Mouse (Mus musculus): ENCODE results near the gene Txndc2. TPM values are rescaled to one million over a fixed set of nuclear protein-coding genes. Genes with fewer than 3 reads are reported as not detected.

The Txndc2 gene
- polyA plus RNA-seq, 1 experiment from 2014 or later, result 0.12 TPM

- under 1% methylated on average over 85 of the region's 85 CpGs for WGBS
- DNase-seq (peak; percentile 100), ATAC-seq (ENCODE audit: low FRiP score, low TSS enrichment) (peak; percentile 92)
- no peaks in the 10 kb centered on the region for H3K9me3 ChIP-seq (ENCODE audit: control insufficient read depth, low read length)
- H3K4me3 ChIP-seq (replicated peaks; ENCODE audit: low read depth, low read length), result peak within 1 kb of the TSS; percentile 95
- peak within 1 kb of the TSS; percentile 99 for H3K27ac ChIP-seq (replicated peaks; ENCODE audit: low read depth, low read length)
- H3K4me1 ChIP-seq (ENCODE audit: control insufficient read depth, insufficient read depth, low read length), result peaks cover 28% of the 10 kb centered on the region
- H3K9ac ChIP-seq (replicated peaks; ENCODE audit: low read length), result peak within 1 kb of the TSS; percentile 95
- no peaks in the 10 kb centered on the region for H3K36me3 ChIP-seq (ENCODE audit: control insufficient read depth, insufficient read depth, low read length)
- H3K27me3 ChIP-seq (ENCODE audit: control insufficient read depth, insufficient read depth, low read length), result no peaks in the 10 kb centered on the region
- H3K4me2 ChIP-seq (ENCODE audit: low read length), result peak within 1 kb of the TSS; percentile 74
Observed at GRCm38 (mm10) chr17:65613463-65614412, 28.2 kb downstream of the Txndc2 start, which contains the start of gene Vapa. Gene Vapa, minus strand, starts transcription at chr17:65613555.

GRCm38 (mm10) chr17:65613142-65613462, 28.9 kb downstream of the Txndc2 start:
- Histone ChIP-seq H3K9me3 (ENCODE audit: control insufficient read depth, low read length) (no peaks in the 10 kb centered on the region), H3K9ac (replicated peaks; ENCODE audit: low read length) (peak overlapping the region; percentile 95), H3K27ac (replicated peaks; ENCODE audit: low read depth, low read length) (peak overlapping the region; percentile 99), H3K27me3 (ENCODE audit: control insufficient read depth, insufficient read depth, low read length) (no peaks in the 10 kb centered on the region), H3K4me2 (ENCODE audit: low read length) (peak overlapping the region; percentile 74), H3K4me1 (ENCODE audit: control insufficient read depth, insufficient read depth, low read length) (peaks cover 34% of the 10 kb centered on the region), H3K4me3 (replicated peaks; ENCODE audit: low read depth, low read length) (peak overlapping the region; percentile 95), H3K36me3 (ENCODE audit: control insufficient read depth, insufficient read depth, low read length) (no peaks in the 10 kb centered on the region)
- under 1% methylated on average over 31 of the region's 42 CpGs for WGBS
- DNase-seq, result no peak
- ATAC-seq (ENCODE audit: low FRiP score, low TSS enrichment), result peak; percentile 75

GRCm38 (mm10) chr17:65612391-65613141, 29.4 kb downstream of the Txndc2 start:
- H3K9ac ChIP-seq (replicated peaks; ENCODE audit: low read length), result peak overlapping the region; percentile 95
- H3K4me1 ChIP-seq (ENCODE audit: control insufficient read depth, insufficient read depth, low read length), result peaks cover 39% of the 10 kb centered on the region
- no peaks in the 10 kb centered on the region for H3K27me3 ChIP-seq (ENCODE audit: control insufficient read depth, insufficient read depth, low read length)
- under 1% methylated on average over 76 of the region's 91 CpGs for WGBS
- no peaks in the 10 kb centered on the region for H3K36me3 ChIP-seq (ENCODE audit: control insufficient read depth, insufficient read depth, low read length)
- H3K4me3 ChIP-seq (replicated peaks; ENCODE audit: low read depth, low read length), result peak overlapping the region; percentile 95
- H3K27ac ChIP-seq (replicated peaks; ENCODE audit: low read depth, low read length), result peak overlapping the region; percentile 99
- peak; percentile 67 for ATAC-seq (ENCODE audit: low FRiP score, low TSS enrichment)
- peak overlapping the region; percentile 74 for H3K4me2 ChIP-seq (ENCODE audit: low read length)
- no peaks in the 10 kb centered on the region for H3K9me3 ChIP-seq (ENCODE audit: control insufficient read depth, low read length)
- peak; percentile 72 for DNase-seq

GRCm38 (mm10) chr17:65611721-65612120, 30.2 kb downstream of the Txndc2 start:
- Histone ChIP-seq H3K4me2 (ENCODE audit: low read length) (peak overlapping the region; percentile 74), H3K4me1 (ENCODE audit: control insufficient read depth, insufficient read depth, low read length) (peaks cover 39% of the 10 kb centered on the region), H3K9me3 (ENCODE audit: control insufficient read depth, low read length) (no peaks in the 10 kb centered on the region), H3K36me3 (ENCODE audit: control insufficient read depth, insufficient read depth, low read length) (no peaks in the 10 kb centered on the region), H3K9ac (replicated peaks; ENCODE audit: low read length) (peak overlapping the region; percentile 95), H3K4me3 (replicated peaks; ENCODE audit: low read depth, low read length) (peak overlapping the region; percentile 95), H3K27ac (replicated peaks; ENCODE audit: low read depth, low read length) (no peak overlapping the region), H3K27me3 (ENCODE audit: control insufficient read depth, insufficient read depth, low read length) (no peaks in the 10 kb centered on the region)
- ATAC-seq (ENCODE audit: low FRiP score, low TSS enrichment) (no peak), DNase-seq (no peak)
- 9% methylated on average over 4 of the region's 4 CpGs for WGBS

GRCm38 (mm10) chr17:65608743-65609142, 33.2 kb downstream of the Txndc2 start:
- Histone ChIP-seq H3K27ac (replicated peaks; ENCODE audit: low read depth, low read length) (no peak overlapping the region), H3K27me3 (ENCODE audit: control insufficient read depth, insufficient read depth, low read length) (no peaks in the 10 kb centered on the region), H3K36me3 (ENCODE audit: control insufficient read depth, insufficient read depth, low read length) (no peaks in the 10 kb centered on the region), H3K4me1 (ENCODE audit: control insufficient read depth, insufficient read depth, low read length) (peaks cover 42% of the 10 kb centered on the region), H3K4me3 (replicated peaks; ENCODE audit: low read depth, low read length) (no peak overlapping the region), H3K9ac (replicated peaks; ENCODE audit: low read length) (no peak overlapping the region), H3K4me2 (ENCODE audit: low read length) (no peak overlapping the region), H3K9me3 (ENCODE audit: control insufficient read depth, low read length) (no peaks in the 10 kb centered on the region)
- ATAC-seq (ENCODE audit: low FRiP score, low TSS enrichment) (no peak), DNase-seq (no peak)
- WGBS, result 70% methylated on average over 5 of the region's 5 CpGs

GRCm38 (mm10) chr17:65608312-65608687, 33.7 kb downstream of the Txndc2 start:
- WGBS, result 79% methylated on average over 2 of the region's 2 CpGs
- H3K4me1 ChIP-seq (ENCODE audit: control insufficient read depth, insufficient read depth, low read length), result peaks cover 42% of the 10 kb centered on the region
- ATAC-seq (ENCODE audit: low FRiP score, low TSS enrichment) (no peak), DNase-seq (no peak)
- H3K9ac ChIP-seq (replicated peaks; ENCODE audit: low read length), result no peak overlapping the region
- no peaks in the 10 kb centered on the region for H3K9me3 ChIP-seq (ENCODE audit: control insufficient read depth, low read length)
- H3K4me2 ChIP-seq (ENCODE audit: low read length), result no peak overlapping the region
- no peak overlapping the region for H3K27ac ChIP-seq (replicated peaks; ENCODE audit: low read depth, low read length)
- no peak overlapping the region for H3K4me3 ChIP-seq (replicated peaks; ENCODE audit: low read depth, low read length)
- H3K36me3 ChIP-seq (ENCODE audit: control insufficient read depth, insufficient read depth, low read length), result no peaks in the 10 kb centered on the region
- H3K27me3 ChIP-seq (ENCODE audit: control insufficient read depth, insufficient read depth, low read length), result no peaks in the 10 kb centered on the region

GRCm38 (mm10) chr17:65607574-65608311, 34.2 kb downstream of the Txndc2 start:
- Histone ChIP-seq H3K9me3 (ENCODE audit: control insufficient read depth, low read length) (no peaks in the 10 kb centered on the region), H3K36me3 (ENCODE audit: control insufficient read depth, insufficient read depth, low read length) (no peaks in the 10 kb centered on the region), H3K4me2 (ENCODE audit: low read length) (no peak overlapping the region), H3K9ac (replicated peaks; ENCODE audit: low read length) (no peak overlapping the region), H3K4me3 (replicated peaks; ENCODE audit: low read depth, low read length) (no peak overlapping the region), H3K27ac (replicated peaks; ENCODE audit: low read depth, low read length) (no peak overlapping the region), H3K4me1 (ENCODE audit: control insufficient read depth, insufficient read depth, low read length) (peaks cover 42% of the 10 kb centered on the region), H3K27me3 (ENCODE audit: control insufficient read depth, insufficient read depth, low read length) (no peaks in the 10 kb centered on the region)
- WGBS, result 45% methylated on average over 7 of the region's 7 CpGs
- ATAC-seq (ENCODE audit: low FRiP score, low TSS enrichment) (no peak), DNase-seq (no peak)

GRCm38 (mm10) chr17:65606014-65606413, 36.0 kb downstream of the Txndc2 start:
- 86% methylated on average over 4 of the region's 4 CpGs for WGBS
- Histone ChIP-seq H3K36me3 (ENCODE audit: control insufficient read depth, insufficient read depth, low read length) (no peaks in the 10 kb centered on the region), H3K9me3 (ENCODE audit: control insufficient read depth, low read length) (no peaks in the 10 kb centered on the region), H3K4me1 (ENCODE audit: control insufficient read depth, insufficient read depth, low read length) (peaks cover 30% of the 10 kb centered on the region), H3K4me3 (replicated peaks; ENCODE audit: low read depth, low read length) (no peak overlapping the region), H3K9ac (replicated peaks; ENCODE audit: low read length) (no peak overlapping the region), H3K27ac (replicated peaks; ENCODE audit: low read depth, low read length) (no peak overlapping the region), H3K4me2 (ENCODE audit: low read length) (no peak overlapping the region), H3K27me3 (ENCODE audit: control insufficient read depth, insufficient read depth, low read length) (no peaks in the 10 kb centered on the region)
- DNase-seq (no peak), ATAC-seq (ENCODE audit: low FRiP score, low TSS enrichment) (no peak)

All from midbrain, embryonic 14.5 days (tissue).